Mouse (Mus musculus): ENCODE data around the gene Veph1. TPM values are rescaled to one million over a fixed set of nuclear protein-coding genes. Genes with fewer than 3 reads are reported as not detected.

The Veph1 gene
- 0.17 and 0.36 TPM in 2 replicates for polyA plus RNA-seq (2015; fragmentation: Nextera tagmentation; extraction: Ambion mirVana)

DNA sequence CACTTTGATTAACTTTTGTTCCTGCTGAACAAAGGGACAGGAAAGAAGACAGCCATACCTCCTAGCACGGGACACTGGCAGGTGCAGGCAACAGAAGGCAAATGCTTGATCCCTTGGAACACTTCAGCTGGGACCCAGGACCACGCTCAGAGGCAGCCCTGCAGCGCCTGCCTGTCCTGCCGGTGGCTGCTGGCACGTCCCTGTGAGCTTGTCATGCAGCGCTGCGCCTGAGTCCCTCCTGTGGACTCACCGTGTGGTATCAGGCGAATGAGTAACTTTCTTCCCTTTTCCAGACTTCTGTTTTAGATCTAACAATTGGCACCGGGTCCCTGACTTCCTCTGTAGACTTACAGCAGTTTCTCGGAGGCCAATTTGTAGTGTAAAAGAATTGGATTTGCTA lies at the start of gene Veph1:
Gene Veph1, minus strand, starts transcription at position 293 of the 400 bp plus-strand sequence.

DNA sequence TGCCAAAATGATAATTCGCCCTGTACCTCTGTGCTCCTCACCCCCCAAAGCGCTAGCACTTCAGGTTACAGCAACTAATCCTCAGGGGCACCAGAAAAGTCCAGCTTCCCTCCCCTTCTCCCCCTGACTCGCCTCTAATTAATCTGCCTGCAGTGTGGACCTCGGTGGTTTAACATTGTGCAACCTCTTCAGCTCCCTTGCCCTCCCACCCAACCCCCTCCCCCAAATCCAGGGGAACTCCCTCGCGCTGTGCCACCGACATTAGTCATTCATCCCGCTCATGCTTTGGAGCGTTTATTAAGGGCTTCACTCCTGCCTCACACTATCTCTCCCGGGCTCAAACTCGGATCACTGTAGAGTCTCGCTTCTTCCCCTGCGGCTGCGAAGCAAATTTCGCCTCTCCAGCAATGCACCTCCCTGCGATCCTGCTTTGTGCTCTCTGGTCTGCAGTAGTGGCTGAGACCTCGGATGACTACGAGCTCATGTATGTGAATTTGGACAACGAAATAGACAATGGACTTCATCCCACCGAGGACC lies 76.9 kb downstream of the Veph1 start, which contains the start of gene Ptx3:
Gene Ptx3, plus strand, starts transcription at position 256 of the 537 bp plus-strand sequence.

Other genes with a start within 250 kb of the Veph1 start
- 1.0 and 1.7 TPM in 2 replicates for gene Ptx3, start 76.9 kb downstream of the Veph1 start, polyA plus RNA-seq (2015; fragmentation: Nextera tagmentation; extraction: Ambion mirVana)